Comparison of ENCODE assay signal across 1 mouse cellular context in the genomic region with DNA sequence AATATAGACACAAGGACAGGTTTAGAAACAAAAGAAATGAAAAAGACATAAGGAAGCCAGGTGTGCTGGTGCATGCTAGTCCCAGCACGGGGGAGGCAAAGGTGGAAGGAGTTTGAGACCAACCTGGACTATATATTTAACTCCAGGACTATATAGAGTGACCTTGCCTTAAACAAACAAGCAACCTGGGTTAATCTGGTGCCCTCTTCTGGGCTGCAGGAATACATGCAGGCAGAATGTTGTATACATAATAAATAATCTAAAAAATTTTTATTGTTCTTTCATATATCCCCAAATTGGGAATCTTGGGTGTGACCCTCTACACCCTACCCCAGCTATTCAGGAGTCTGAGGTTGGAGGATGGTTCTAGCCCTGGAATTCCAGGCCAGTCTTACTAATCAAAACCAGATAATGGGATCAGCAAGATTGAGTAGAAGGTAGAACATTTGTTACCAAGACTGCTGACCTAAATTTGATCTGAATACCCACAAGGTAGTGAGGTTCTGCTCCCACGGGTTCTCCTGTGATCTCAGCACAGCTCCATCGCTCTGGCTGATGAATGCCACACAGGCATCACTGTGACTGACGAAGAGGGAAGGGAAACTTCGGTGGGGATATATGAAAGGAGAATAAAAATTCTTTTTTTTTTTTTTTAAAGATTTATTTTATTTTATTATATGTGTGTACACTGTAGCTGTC.
A peak's percentile ranks its signal among the peaks of the same experiment; 100 is the strongest.
TF ChIP-seq lines count a peak whose summit lies in the region.

No protein-coding gene starts in this region.

TF ChIP-seq in MEL, 35 proteins besides CTCF, POLR2A, EP300 and RAD21:
- TF ChIP-seq USF2 (IDR thresholded peaks at IDR 0.05; ENCODE audit: borderline replicate concordance in 1 of 2, insufficient read depth in 1 of 2, low read depth in 1 of 2, low read length in 2 of 2), result no peak
- TF ChIP-seq JUND (IDR thresholded peaks at IDR 0.05; ENCODE audit: low read depth, low read length), result no peak
- TF ChIP-seq KAT2A (conservative IDR thresholded peaks at IDR 0.05; ENCODE audit: low read depth, low read length), result no peak
- TF ChIP-seq SMC3 (IDR thresholded peaks at IDR 0.05; ENCODE audit: low read depth, low read length), result peak; percentile 40
- TF ChIP-seq ZC3H11A (IDR thresholded peaks at IDR 0.05; ENCODE audit: low read depth, low read length), result 0 out of 2 replicates have a peak, but pooled peaks have one; percentile 10
- TF ChIP-seq MXI1 (IDR thresholded peaks at IDR 0.05; ENCODE audit: low read depth, low read length), result peak; percentile 35; the same call in 1 of the 2 replicates
